Mouse (Mus musculus) G1E-ER4 (cell line): ENCODE results near the gene Rapgef4. TPM values are rescaled to one million over a fixed set of nuclear protein-coding genes. Genes with fewer than 3 reads are reported as not detected.

Experiments
- GATA1 ChIP-seq: IDR thresholded peaks from one replicate; pipeline ENCODE4 v1.8.0; 2012; ENCODE audit warnings: low read length, inconsistent platforms
- polyA plus RNA-seq: library from polyadenylated mRNA; stranded (reverse); fragments of >175 nt; gene quantifications from 2 replicates; pipeline ENCODE4 v1.2.3, GENCODE M21; 2012

The Rapgef4 gene
- polyA plus RNA-seq, 1 experiment, result not detected

- TF ChIP-seq GATA1, result no peak
Observed at GRCm38 (mm10) chr2:72285888-72286661, 305.0 kb downstream of the Rapgef4 start.

GRCm38 (mm10) chr2:72287142-72287541, 306.1 kb downstream of the Rapgef4 start:
- no peak for TF ChIP-seq GATA1

GRCm38 (mm10) chr2:72288932-72289534, 308.0 kb downstream of the Rapgef4 start:
- no peak for TF ChIP-seq GATA1

GRCm38 (mm10) chr2:72291103-72291502, 310.1 kb downstream of the Rapgef4 start:
- TF ChIP-seq GATA1, result no peak

- TF ChIP-seq GATA1, result no peak
Observed at GRCm38 (mm10) chr2:72292573-72292972, 311.5 kb downstream of the Rapgef4 start.

- TF ChIP-seq GATA1, result no peak
Observed at GRCm38 (mm10) chr2:72294994-72295393, 314.0 kb downstream of the Rapgef4 start.

- no peak for TF ChIP-seq GATA1
Observed at GRCm38 (mm10) chr2:72296984-72297715, 316.1 kb downstream of the Rapgef4 start.

- TF ChIP-seq GATA1, result no peak
Observed at GRCm38 (mm10) chr2:72297716-72298082, 316.7 kb downstream of the Rapgef4 start.

- TF ChIP-seq GATA1, result no peak
Observed at GRCm38 (mm10) chr2:72298406-72298805, 317.4 kb downstream of the Rapgef4 start.

- no peak for TF ChIP-seq GATA1
Observed at GRCm38 (mm10) chr2:72301194-72301916, 320.3 kb downstream of the Rapgef4 start.

GRCm38 (mm10) chr2:72305738-72306137, 324.7 kb downstream of the Rapgef4 start:
- TF ChIP-seq GATA1, result no peak

Other genes with a start within 250 kb of the Rapgef4 start
- gene Itga6, start 235.6 kb upstream of the Rapgef4 start, polyA plus RNA-seq, result 0.08 and 0.10 TPM in 2 replicates
- 73.2 and 117 TPM in 2 replicates for gene Pdk1, start 108.0 kb upstream of the Rapgef4 start, polyA plus RNA-seq